Mouse (Mus musculus) adrenal gland, adult 10 weeks (tissue): ENCODE data around the gene Mpc2. TPM values are rescaled to one million over a fixed set of nuclear protein-coding genes. Genes with fewer than 3 reads are reported as not detected.

ENCODE experiments used
- polyA plus RNA-seq: library from polyadenylated mRNA; stranded (reverse); fragments of 350-450 nt; fragmentation: Illumina TruSeq; extraction: RNeasy Lipid Tissue Mini Kit (QIAGEN cat#74804); gene quantifications from one replicate; pipeline ENCODE4 v1.2.3, GENCODE M21; 2014; ENCODE audit warnings: low read depth, low replicate concordance

Gene Mpc2
- polyA plus RNA-seq: 456 TPM

GRCm38 (mm10) chr1:165460360-165460800 lies at the start of gene Mpc2, which contains the start of gene Dcaf6:
TSS of gene Mpc2 (plus strand) at chr1:165460637.
TSS of gene Dcaf6 (minus strand) at chr1:165460475.

DNA sequence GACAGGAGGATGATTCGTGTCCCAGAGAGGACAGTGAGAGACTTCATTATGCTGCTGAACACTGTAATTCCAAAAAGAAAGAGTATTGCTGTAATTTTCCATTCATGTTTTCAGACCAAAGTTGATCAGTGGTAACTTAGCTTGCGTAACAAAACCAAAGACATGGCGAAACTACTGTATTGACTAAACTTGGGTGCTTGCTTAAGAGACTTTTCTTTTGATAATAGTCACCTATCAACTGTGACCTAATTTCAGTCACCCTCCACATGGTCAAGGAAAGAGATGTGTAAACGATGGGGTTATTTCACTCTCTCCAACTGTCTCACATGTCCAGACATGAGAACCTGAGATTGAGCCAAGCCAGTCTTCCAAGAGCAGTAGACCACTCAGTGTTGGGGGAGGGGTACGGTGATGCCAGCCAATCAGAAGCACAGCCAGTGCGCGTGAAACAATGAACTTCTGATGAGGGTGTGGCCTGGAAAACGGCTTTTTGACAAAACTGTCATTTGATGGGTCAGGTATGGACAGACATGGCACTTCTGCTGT lies 24.3 kb downstream of the Mpc2 start, which contains the start of gene Adcy10:
Gene Adcy10, plus strand, starts transcription at position 496 of the 546 bp plus-strand sequence.

Other genes with a start within 250 kb of the Mpc2 start
- gene Tiprl, start 223.6 kb upstream of the Mpc2 start, polyA plus RNA-seq: 137 TPM
- gene Gpr161, start 164.8 kb upstream of the Mpc2 start, polyA plus RNA-seq: 0.87 TPM
- 49.6 TPM for gene Dcaf6, start 162 bp upstream of the Mpc2 start, polyA plus RNA-seq
- 0.64 TPM for gene Adcy10, start 24.5 kb downstream of the Mpc2 start, polyA plus RNA-seq
- gene Mpzl1, start 173.9 kb downstream of the Mpc2 start, polyA plus RNA-seq: 18.4 TPM
- 11.2 TPM for gene Rcsd1, start 249.1 kb downstream of the Mpc2 start, polyA plus RNA-seq